Mouse (Mus musculus) CD8-positive naive resting alpha-beta T cell, adult 2 months (primary cell): Measurements from ENCODE around the gene Gm11634.
"Not testable (repeated sequence)": the region's sequence is repeated elsewhere in the genome, so short reads cannot be mapped to it uniquely, and the experiment has no call there.

Experiments used
- DNase-seq, 2 experiments: peaks; one replicate each; pipeline ENCODE4 v3.0.0; 2022; ENCODE audit warnings: low read depth in 2 of 2, low spot score in 2 of 2

Gm11634 gene

DNA sequence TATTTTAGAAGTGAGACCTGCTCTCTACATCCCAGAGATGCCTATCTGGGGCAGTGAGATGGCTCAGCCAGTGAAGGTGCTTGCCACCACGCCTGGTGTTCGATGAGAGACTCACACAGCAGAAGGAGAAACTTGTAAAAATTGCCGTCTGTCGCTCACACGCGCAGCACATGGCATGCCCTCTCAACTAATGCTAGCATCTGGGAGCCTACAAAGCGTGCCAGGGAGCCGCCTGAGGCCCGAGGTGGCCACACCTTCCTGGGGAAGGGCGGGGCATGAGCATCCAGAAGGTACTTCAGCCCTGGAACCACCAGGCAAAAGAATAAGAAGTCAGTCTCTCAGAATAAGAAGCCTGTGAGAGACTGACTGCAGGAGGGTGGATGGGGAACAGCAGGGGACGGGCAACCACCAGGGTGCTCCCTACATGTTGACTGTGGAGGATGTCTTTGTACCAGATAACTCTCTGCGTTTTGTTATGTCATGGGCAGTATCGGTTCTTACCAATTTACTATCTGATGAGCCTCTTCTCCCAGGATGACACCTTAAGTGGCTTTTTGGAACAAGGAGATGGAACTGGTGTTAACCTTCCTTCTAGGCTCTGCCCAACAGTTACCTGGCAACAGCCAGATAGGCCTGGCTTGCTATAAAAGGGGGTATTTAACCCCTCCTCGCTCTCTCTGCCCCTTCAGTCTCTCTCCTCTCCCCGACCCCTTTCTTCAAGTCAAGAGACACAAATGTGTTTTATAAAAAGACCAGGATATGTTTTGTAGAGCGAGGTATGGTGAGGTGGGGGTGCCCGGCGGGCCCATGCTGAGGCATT, 18.1 kb upstream of the Gm11634 start:
- no peak for DNase-seq

DNA sequence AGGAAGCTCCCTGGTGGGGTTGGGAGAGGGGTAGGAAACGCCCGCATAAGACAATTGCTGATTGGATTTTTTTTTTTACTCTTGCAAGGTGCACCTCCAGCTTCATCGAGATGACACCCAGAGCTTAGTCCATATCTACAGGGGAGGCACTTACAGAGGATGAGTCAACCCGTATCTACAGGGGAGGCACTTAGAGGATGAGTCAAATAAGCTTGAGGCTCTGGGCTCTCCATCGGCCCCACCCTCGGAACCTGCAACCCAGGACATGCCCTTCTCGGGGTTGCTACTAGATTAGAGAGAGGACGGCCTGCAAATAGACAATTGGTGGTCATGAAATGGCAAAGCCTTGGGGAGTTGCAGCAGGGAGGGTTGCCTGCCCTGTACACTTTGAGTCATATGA, 17.0 kb upstream of the Gm11634 start:
- DNase-seq = no peak

DNA sequence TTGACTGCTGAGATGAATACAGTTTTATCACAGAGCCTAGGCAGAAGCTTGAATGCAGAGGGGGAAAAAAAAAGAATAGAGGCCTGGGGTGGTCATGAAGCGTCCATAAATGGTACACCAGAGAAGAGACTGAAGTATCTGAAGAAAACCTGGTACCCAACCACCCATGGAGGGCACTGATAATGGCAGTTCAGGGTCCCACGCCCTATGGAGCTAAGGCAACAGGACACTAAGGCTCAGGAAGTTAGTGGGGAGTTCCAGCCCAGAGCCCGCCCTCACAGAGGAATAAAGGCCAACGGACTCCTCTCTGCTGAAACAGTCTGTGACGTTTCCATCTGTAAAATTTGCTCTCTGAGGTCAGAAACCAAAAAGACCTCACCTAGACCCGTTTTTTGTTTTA, 16.3 kb upstream of the Gm11634 start:
- no peak for DNase-seq

DNA sequence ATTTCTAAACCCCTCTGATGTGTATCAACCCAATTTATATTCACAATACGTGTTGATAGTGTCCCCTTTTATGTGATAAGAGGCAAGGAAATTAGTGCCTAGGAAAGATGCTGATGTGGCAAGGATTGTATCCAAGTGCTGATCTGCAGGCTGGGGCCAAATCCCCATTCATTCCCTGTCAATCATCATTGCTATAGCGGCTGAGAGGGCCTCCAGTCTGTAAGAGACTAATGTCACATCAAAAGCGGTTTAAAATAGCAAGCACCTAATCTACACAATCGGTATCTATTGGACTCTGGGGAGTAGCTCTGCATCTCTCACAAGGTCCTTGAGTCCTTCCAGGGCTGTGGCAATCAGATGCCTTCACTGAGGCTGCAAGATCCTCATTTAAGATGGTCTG, 15.1 kb upstream of the Gm11634 start:
- DNase-seq = no peak

DNA sequence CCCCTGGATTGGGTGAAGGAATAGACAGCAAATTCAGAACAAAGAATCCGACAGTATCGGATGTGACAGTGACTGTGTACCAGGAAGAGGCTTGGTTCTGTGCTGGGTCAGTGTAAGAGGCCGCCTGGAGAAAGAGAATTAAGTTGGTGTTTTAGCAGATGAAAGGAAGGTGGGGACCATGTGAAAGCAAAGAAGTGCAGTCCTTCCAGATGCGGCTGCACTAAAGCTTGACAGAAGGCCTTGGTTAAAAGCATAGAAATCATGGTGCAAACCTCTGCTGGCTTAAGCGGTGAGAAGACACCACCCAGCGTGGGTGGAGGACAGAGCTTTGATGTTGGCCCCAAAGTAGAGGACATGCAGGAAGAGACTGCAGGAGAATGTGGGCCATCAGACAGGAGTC, 14.5 kb upstream of the Gm11634 start:
- no peak for DNase-seq

DNA sequence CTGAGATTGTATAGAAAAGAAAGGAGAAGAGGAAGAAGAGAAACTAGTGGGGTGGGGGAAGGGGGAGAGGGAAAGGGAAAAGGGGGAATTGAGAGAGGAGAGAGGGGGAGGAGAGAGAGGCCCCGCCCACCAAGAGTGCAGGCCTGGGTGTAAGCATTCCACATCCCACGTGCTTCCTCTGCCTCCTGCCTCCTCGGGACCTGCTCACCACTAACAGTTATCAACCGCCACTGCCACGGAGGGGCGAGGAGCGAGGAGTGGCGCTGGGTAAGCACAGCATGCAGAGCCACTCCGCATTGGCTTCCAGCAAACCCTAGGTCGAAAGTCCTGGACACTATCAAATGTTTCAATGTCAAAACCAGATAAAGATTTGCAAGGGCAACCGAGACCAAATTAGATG, 11.4 kb upstream of the Gm11634 start:
- no peak for DNase-seq

DNA sequence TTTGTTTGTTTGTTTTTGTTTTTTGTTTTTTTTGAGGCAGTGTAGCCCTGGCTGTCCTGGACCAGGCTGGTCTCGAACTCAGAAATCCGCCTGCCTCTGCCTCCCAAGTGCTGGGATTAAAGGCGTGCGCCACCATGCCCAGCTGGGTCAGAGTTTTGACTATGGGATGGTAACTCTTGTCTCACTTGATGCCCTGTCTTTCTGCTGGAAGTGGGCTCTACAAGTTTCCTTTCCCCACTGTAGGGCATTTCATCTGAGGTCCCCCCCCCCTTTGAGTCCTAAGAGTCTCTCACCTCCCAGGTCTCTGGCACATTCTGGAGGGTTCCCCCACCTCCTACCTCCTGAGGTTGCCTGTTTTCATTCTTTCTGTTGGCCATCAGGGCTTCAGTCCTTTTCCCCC, 8.1 kb upstream of the Gm11634 start:
- DNase-seq = not testable (repeated sequence)

DNA sequence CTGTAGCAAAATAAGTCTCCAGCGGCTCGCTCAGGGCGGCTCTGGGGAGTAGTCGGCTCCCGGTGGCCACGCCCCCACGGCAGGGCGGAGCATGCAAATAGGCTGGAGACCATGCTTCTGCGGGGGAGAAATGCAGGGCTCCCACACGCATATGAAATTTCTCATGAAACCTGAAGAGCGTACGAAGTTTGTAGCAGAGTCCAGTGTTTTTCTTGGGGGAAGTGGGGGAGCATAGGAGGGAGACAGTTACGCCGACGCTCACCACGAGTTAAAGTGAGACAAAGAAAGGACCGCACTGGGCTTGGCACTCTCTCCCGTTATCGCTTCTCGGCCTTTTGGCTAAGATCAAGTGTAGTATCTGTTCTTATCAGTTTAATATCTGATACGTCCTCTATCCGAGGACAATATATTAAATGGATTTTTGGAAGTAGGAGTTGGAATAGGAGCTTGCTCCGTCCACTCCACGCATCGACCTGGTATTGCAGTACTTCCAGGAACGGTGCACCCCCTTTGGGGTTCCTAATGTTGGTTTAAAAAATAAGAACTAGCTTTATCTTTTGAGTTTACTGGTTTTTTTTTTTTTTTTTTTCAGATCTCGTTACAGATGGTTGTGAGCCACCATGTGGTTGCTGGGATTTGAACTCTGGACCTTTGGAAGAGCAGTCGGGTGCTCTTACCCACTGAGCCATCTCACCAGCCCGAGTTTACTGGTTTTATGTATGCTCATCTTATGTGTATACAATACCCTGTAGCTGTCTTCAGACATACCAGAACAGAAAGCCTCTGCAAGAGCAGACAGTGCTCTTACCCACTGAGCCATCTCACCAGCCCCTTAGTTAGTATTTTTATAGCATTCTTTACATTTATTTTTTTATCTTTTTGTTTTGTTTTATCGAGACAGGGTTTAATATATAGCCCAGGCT, 5.7 kb upstream of the Gm11634 start:
- DNase-seq = peak; percentile 51 to 74

DNA sequence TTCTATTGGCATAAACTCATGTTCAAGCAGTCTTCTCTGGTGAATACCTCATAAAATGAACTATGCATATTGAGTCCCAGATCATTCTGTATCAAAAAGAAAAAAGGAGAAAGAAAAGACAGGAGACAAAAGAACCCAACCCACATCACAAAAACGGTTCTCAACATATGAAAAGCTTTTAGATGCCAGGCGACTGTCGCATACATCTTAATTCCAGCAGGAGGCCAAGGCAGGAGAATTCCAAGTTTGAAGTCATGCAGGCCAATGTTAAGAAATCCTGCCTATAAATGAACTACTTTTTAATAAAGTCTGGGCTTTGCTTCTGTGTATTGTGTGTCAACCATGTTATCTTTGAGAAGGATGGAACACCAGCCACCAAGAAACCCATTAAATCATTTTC, 5.1 kb upstream of the Gm11634 start:
- DNase-seq = no peak

DNA sequence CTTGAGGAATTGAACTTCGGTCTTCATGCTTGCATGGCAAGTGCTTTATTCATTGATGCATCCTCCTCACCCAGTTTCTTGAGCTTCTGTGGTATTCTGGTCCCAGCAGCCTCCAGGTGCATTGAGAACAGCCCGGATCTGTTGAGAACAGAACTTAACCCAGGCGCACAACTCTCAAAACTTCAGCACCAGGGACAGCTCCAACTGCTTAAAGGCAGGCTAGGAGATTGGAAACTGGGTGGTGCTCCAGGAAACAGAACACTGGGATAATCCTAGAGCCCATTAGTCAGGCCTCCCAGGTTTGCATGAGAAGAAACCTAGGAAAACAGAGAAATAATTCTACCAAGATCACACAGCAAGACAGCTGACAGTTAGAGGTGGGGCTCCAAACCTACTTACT, 3.4 kb upstream of the Gm11634 start:
- DNase-seq = peak; percentile 27 to 42

DNA sequence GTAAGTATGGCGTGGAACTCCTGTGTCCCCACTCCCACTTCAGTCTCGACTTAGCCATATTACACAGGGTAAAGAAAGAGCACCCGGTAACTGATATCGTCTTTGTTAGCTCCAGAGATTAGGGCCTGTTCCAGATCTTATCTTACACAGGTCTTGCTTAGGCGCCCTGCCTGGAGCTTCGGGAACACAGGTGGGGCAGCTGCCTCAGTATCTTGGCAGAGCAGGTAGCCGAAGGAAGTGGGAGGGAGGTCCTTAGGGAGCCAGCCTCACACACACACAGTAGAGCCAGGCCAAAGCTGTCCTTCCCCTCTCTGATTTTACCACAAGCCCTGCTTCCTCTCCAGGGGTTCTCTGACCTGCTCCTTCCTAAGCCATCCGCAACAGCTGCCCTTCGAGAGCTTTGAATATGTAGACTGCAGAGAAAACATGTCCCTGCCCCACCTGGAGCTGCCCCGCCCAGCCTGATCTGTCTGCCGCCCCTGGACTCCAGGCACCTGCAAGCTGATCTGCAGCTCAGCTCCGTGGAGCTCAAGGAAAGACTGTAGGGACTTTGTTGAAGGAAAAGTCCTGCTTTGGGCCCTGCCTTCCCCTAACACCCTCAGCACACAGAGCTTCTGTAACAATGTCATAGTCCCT, 8.9 kb downstream of the Gm11634 start:
- no peak for DNase-seq

DNA sequence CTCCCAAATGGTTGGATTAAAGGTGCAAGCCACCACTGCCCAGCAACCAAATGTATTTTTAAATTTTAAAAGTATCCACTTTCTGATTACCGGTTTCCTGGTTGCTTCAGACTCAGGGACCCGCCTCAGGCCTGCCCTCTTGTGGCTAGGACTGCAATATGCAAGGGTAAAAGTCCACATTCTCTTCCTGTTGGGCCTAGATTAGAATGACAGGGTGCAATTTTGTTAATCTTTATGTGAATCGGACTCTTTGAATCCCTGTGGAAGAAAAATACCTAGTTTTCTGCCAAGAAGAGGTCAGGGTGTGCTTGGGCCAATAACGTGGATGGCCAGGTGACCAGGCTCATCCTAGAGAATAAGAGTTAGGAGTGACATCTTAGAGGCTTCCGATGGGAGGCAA, 9.6 kb downstream of the Gm11634 start:
- DNase-seq = peak; percentile 31 to 68

DNA sequence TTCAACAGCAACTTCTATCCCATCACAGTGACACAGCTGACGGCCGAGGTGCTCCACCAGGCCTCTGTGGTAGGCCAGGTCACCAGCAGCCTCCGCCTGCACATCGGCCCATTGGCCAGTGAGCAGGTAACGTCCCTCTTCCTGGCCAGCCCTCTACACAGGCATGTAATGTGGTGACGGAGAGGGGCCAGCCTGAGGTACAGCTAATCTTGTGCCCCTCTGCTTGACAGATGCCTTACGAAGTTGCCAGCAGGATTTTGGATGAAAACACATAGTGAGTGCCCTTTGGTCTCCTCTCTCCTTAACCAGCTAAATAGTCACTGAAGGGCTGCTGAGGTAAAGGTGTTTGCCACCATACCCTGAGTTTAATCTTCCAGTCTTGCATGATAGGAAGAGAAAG, 10.2 kb downstream of the Gm11634 start:
- DNase-seq = no peak

DNA sequence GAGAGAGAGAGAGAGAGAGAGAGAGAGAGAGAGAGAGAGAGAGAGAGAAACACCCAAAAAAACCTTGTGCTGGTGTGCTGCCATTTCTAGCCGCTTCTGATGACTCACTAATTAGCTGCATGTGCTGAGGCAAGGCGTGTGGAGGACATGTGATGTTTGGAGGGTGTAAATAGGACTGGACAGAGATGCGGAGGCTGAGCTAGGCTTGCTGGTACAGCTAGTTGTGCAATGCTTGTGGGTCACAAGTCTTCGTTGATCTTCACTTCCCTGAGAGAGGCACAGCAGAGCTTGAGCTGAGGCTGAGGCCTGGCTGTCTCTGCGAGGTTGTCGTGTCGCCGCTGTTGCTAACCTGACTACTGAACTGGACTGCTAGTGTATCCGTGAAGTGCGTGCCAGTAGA, 11.4 kb downstream of the Gm11634 start:
- DNase-seq = no peak

DNA sequence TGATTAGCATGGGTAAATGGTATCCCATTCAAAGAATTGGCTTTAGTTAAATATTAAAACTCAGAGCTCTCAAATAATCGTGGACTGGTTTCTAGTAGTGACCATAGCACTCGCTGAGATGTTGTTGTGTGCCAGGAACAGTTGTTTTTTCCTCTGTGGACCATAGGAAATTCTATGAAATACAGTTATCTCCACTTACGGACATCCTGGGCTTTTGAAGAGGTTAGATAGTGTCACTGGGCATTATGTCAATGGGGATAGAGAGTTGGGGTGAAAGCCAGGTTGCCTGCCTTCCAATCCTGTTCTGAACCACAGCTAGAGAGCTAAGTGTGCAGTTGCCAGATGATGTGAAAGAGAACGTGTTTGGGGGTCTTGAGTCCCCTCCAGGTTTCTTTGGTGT, 13.3 kb downstream of the Gm11634 start:
- DNase-seq = no peak

DNA sequence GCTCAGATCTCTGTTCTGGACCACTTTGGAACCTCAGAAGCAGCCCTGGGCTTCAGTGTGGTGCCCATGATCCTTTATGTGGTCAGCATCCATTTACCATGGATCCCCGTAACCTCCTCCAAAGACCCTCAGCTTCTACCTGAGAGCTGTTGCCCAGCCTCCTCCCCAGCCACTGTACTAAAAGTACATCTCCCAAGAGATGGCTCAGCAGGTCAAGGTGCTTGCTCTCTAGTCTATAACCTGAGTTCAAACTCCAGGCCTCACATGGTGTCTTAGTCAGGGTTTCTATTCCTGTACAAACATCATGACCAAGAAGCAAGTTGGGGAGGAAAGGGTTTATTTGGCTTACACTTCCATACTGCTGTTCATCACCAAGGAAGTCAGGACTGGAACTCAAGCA, 14.0 kb downstream of the Gm11634 start:
- not testable (repeated sequence) for DNase-seq

DNA sequence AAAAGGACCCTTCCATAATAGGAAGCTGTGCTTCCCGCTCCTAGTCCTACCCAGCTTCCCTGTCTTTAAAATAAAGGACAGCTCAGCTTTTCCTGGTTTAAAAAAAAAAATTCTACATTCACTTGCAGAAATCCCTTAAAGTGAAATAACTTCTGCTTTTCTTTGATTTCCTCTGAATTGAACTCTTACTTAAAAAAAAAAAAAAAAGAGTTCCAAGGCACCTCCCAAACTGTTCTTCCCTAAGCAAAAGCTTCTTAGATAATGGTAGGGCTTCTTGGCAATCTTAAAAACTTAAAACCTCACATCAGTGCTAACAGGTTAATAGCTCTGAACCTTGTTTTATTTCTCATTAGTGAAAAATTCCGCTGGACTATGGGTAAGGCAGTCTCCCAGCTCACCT, 15.9 kb downstream of the Gm11634 start:
- DNase-seq = no peak

DNA sequence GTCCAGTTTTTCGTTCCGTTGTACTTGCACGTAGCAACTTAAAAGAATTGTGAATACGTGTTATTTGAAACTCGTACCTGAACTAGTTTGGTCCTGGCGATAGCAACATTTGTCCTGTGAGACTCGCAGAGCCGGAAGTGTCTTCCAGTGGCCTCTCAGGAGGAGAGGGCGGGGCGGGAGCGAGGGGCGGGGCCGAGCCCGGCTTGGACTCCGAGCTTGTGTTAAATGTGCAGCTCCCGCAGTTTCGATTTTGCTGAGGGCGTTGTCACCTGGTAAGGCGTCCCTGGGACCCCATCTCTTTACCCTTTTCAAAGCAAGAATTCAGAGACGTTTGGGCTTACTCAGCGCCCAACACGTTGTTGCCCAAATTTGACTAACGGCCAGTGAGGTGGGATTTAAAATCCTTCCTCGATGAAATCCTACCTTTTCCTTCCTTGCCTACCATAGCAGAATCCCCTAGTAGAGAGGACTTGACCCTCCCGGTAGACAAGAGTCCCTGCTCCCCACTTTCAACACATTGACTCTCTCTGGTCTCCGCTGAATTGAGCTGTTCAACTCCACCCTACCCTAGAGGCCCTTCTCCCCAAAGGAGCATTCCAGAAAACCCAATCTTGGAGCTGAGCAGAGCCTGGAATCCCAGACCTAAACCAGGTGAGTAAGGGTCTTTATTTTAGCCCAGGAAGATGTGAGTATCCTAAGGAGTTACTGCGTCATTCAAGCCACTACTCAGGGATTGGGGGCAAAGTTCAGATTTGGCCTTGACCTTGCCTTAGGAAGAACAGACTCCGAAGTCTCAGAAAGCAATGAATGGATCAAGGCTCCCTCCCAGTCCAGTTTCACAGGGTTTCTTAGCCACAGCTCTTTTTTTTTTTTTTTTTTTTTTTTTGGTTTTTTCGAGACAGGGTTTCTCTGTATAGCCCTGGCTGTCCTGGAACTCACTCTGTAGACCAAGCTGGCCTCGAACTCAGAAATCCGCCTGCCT, 16.7 kb downstream of the Gm11634 start, which contains the start of gene Tmem106a:
Gene Tmem106a (plus strand): TSS at position 189 of the 982 bp plus-strand sequence.
- peak; percentile 11 to 28 for DNase-seq

DNA sequence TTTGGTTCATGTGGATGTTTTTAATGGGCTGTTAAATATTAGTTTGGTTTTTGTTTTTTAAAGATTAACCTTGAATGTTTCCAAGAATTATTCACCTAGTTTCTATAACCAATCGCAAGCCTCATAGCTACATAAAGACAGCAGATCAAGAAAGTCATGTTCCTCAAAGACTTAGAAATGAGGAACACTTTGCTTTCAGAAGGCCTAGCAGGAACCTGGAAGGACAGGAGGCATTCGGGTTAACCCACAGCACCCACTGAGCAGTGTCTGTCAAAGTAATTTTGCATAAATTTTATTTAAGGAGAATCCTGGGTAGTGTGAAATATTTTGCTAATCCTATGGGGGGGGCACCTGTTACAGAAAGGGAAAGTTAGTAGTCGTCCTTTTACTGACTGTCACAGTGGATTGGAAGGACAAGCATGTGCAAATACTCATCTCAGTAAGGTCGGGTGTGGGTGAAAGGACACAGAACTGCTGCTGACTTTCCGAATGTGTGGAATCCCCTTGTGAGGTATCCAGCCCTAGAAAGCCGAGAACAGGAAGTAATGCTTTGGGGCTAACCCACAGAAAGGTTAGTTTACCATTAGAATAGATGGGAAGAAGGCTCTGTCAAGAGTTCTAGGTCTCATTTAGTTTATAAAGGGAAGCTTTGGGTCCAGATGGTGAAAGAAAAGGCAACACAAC, 17.8 kb downstream of the Gm11634 start:
- DNase-seq = no peak

DNA sequence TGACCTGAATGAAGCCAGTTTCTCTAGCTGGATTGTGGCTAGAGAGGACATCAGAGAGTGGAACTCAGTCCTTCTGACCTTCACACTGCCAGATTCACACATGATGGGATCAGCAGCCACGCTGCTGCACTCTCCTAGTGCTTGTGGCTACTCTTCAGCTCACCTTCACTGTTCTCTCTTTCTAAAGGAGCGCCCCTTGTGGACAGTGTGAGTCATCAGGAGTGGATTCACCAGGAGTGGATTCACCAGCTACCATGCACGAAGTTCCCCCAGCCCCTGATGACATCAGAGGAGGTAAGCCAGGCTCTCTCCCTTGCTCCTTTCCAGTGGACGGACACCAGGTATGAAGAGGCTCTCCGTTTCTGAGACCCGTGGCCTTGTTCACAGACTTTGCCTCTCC, 22.9 kb downstream of the Gm11634 start:
- no peak for DNase-seq
